Mouse (Mus musculus) neural tube, embryonic 12.5 days (tissue): ENCODE results near the gene Zfp462. TPM values are rescaled to one million over a fixed set of nuclear protein-coding genes. Genes with fewer than 3 reads are reported as not detected.

Source experiments
- ATAC-seq: fragments of 200-750 bp; cut with Nextera tagmentation; 2 replicates; pipeline ENCODE4 v1.8.0; 2017; ENCODE audit warnings: low read depth, mild to moderate bottlenecking, moderate TSS enrichment, moderate library complexity; ENCODE audit not compliant: low FRiP score
- H3K27ac ChIP-seq: fragments of 300-500 bp; sonication (generic); 2 replicates; pipeline ENCODE4 v1.5.1; 2016
- H3K27me3 ChIP-seq: fragments of 300-500 bp; sonication (generic); replicated peaks from 2 replicates; pipeline ENCODE4 v1.6.1; 2016; ENCODE audit warnings: mild to moderate bottlenecking
- H3K36me3 ChIP-seq: fragments of 300-500 bp; sonication (generic); 2 replicates; pipeline ENCODE4 v1.6.1; 2016; ENCODE audit warnings: mild to moderate bottlenecking
- H3K4me1 ChIP-seq: fragments of 300-500 bp; sonication (generic); 2 replicates; pipeline ENCODE4 v1.6.1; 2016
- H3K4me2 ChIP-seq: fragments of 300-500 bp; sonication (generic); replicated peaks from 2 replicates; pipeline ENCODE4 v1.6.1; 2016; ENCODE audit warnings: mild to moderate bottlenecking
- H3K4me3 ChIP-seq: fragments of 300-500 bp; sonication (generic); 2 replicates; pipeline ENCODE4 v1.5.1; 2016
- H3K9ac ChIP-seq: fragments of 300-500 bp; sonication (generic); 2 replicates; pipeline ENCODE4 v1.6.1; 2016; ENCODE audit warnings: mild to moderate bottlenecking
- H3K9me3 ChIP-seq: fragments of 300-500 bp; sonication (generic); 2 replicates; pipeline ENCODE4 v1.6.1; 2016; ENCODE audit warnings: mild to moderate bottlenecking
- WGBS: fragments of 180-500 bp; shearing (Covaris S2); methylation state at CpG from one replicate; pipeline ENCODE4 v1.1.7; 2016; 5-methylcytosine and 5-hydroxymethylcytosine counted together
- polyA plus RNA-seq: library from polyadenylated mRNA; unstranded; fragments of >200 nt; fragmentation: Nextera tagmentation; extraction: Ambion mirVana; gene quantifications from 2 replicates; pipeline ENCODE4 v1.2.1, GENCODE M21; 2016

The Zfp462 gene
- polyA plus RNA-seq, 1 experiment from 2014 or later = 14.9 TPM

DNA sequence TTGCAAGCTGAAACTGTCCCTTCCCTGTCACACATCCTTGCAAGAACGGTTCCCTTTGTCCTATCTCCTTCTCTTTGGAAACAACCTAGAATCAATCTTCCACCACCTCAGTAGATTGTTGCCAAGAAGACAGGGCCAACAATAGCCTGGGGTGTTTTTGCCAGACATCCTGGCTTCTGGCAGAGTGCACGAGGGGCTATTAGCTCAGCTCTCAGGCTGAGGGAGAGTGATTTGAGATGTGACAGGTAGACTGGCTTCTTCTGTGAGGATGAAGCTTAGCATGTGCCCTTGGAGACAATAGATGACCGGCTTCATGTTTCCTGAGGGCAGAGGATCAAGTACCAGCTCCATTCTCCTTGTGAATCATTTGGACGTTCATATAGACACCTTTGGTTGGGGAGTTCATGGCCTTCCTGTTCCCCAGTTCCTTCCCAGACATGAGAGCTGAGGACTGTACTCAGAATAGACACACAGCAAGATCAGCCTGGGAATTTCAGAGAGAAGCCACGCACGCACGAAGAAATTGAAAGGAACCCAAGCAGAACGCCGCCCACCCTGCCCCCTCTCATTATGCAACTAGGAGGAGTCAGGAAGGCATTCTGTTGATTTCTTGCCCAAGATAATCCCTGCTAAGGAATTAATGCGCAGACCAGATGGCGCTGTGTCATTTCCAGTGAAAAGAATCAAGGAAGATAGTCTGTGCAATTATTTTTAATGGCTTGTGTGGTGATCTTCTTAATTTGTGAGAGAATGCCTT lies 132.5 kb downstream of the Zfp462 start:
- peak; percentile 57 for ATAC-seq
- WGBS = 44% methylated on average over 11 of the region's 11 CpGs
- H3K4me1 ChIP-seq = peaks cover 24% of the 10 kb centered on the region; the same call in 1 of the 2 replicates
- H3K27ac ChIP-seq = peak overlapping the region; percentile 33; the same call in 1 of the 2 replicates
- H3K36me3 ChIP-seq = peaks cover 70% of the 10 kb centered on the region
- no peak overlapping the region for H3K4me2 ChIP-seq
- H3K9me3 ChIP-seq = no peaks in the 10 kb centered on the region
- no peak overlapping the region for H3K4me3 ChIP-seq
- no peaks in the 10 kb centered on the region for H3K27me3 ChIP-seq
- no peak overlapping the region for H3K9ac ChIP-seq

DNA sequence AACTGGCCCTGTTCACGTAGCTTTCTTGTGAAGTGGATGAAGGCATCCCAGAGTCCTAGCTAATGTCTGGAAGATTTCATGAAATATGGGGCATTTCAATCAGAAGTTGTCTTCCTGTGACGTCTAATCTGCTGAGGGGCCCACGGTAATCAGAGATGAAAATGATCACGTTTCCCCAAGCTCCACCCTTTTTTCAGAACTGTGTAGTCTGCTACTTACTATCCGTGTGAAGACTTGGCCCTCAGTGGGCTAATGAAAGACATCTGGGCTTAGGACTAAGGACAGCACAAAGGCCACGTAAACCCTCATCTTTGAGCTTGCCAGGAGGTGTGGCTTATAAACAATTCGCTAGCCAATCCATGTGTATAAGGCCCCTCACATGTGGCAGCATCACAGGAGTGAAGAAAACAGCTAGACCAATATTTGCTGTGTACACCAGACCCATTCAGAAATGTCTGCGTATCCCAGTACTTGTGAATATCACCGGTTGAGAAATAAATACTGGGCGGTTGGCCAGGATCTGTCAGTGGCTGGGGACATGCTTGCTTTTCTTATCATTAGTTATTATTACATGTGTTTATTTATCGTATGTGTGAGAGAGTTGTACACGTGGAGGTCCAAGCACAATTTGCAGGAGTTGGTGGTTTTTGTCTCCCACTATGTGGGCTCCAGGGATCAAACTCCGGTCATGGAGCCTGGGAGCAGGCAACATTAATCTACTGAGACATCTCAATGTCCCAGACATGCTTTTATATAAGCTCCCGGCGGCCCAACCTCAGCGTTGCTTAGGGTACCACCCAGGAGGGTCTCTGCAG lies 133.3 kb downstream of the Zfp462 start:
- H3K4me3 ChIP-seq = no peak overlapping the region
- H3K4me1 ChIP-seq = peaks cover 24% of the 10 kb centered on the region; the same call in 1 of the 2 replicates
- peak; percentile 61 for ATAC-seq
- WGBS = 51% methylated on average over 16 of the region's 16 CpGs
- H3K9me3 ChIP-seq = no peaks in the 10 kb centered on the region
- peaks cover 67% of the 10 kb centered on the region for H3K36me3 ChIP-seq
- H3K4me2 ChIP-seq = no peak overlapping the region
- H3K27me3 ChIP-seq = no peaks in the 10 kb centered on the region
- no peak overlapping the region for H3K9ac ChIP-seq
- H3K27ac ChIP-seq = no peak overlapping the region

DNA sequence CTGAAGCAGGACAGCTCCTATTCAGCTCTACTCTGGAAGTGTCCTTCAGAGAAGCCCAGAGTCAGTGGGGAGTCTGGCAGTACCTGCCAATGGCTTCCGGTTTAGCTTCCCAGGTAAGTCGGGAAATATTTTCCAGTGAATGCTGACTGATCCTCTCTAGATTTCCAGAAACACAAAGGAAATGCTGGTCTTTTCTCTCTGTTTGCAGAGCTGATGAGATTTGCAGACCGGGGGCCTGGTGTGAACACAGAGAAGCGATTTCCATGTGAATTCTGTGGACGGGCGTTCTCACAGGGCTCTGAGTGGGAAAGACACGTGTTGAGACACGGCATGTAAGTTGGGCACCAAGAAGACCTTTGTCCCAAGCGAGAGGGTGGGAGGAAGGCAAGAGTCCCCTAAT lies 134.2 kb downstream of the Zfp462 start:
- H3K9me3 ChIP-seq = no peaks in the 10 kb centered on the region
- no peak overlapping the region for H3K27ac ChIP-seq
- H3K27me3 ChIP-seq = no peaks in the 10 kb centered on the region
- no peak overlapping the region for H3K4me2 ChIP-seq
- no peak for ATAC-seq
- no peak overlapping the region for H3K4me3 ChIP-seq
- peaks cover 63% of the 10 kb centered on the region for H3K36me3 ChIP-seq
- WGBS = 87% methylated on average over 9 of the region's 9 CpGs
- H3K4me1 ChIP-seq = peaks cover 24% of the 10 kb centered on the region; the same call in 1 of the 2 replicates
- H3K9ac ChIP-seq = no peak overlapping the region

DNA sequence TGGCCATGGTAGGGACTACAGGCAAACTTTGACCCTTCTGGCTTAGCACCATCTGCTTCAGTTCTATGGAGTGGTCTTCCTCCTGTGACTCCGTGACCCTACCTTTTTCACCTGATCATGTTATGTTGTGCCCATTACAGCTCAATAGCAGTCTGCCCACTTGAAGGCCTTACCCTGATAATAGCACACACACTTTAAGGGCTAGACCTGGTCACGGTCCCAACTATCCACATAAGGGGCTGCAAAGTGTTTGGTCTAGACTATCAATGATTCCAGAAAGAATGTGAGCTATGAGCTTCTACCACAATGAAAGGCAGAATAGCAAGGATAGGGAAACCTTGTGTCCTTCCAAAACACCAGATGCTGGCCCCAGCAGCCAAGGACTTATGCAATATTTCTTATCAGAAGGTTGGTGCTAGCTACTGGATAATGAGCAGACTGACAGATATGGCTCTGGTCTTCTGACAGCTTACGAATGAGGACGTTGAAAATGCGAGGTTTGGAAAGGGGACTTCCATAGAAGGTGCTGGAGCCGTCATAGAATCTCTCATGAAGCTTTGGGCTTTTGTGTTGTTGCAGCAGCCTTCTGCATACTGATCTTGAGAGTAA lies 139.3 kb downstream of the Zfp462 start:
- H3K4me3 ChIP-seq = no peak overlapping the region
- no peak overlapping the region for H3K27ac ChIP-seq
- 95% methylated on average over 6 of the region's 6 CpGs for whole genome bisulfite sequencing
- 0 out of 2 replicates have a peak, but pooled peaks have one; percentile 25 for ATAC-seq
- H3K36me3 ChIP-seq = peaks cover 36% of the 10 kb centered on the region
- no peaks in the 10 kb centered on the region for H3K27me3 ChIP-seq
- H3K9ac ChIP-seq = no peak overlapping the region
- H3K9me3 ChIP-seq = no peaks in the 10 kb centered on the region
- H3K4me1 ChIP-seq = no peaks in the 10 kb centered on the region
- no peak overlapping the region for H3K4me2 ChIP-seq

DNA sequence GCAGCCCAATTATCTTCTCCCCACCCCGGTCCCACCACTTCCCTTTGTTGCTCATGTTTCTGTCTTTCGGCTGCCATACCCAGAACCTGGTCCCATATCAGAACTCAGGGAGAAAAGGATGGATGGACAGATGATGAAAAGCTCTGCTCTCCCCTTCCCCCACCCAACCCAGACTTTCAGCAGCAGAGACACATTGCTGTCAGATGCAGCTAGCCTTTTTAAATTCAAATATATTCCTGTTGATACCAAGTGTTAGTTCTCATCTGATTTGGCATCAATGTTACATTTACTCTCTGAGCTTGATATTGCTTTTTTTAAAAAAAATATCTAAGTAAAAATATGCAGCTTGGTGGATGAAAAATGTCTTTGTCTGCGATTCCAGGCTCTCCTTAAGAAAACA lies 143.3 kb downstream of the Zfp462 start:
- Histone ChIP-seq H3K4me2 (no peak overlapping the region), H3K27ac (no peak overlapping the region), H3K27me3 (no peaks in the 10 kb centered on the region)

DNA sequence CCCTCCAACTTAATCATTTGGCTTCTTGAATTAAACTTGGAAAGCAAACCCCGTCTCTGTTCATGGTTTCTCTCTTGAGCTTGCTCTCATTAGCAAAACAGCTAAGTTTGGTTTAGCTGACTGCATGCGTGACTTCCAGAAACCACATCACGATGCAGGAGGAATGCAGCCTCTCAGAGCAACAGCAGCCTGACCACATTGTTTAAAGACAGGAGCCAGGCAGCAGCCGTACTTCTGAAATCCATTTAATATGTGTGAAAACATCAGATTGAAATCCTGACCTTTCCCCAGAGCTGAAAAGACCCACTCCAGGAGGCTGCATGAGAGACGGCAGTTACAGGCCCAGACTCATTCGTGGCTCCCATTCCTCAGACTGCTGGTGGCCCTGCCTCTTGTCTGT lies 144.1 kb downstream of the Zfp462 start:
- Histone ChIP-seq H3K27me3 (no peaks in the 10 kb centered on the region), H3K4me1 (no peaks in the 10 kb centered on the region), H3K4me3 (no peak overlapping the region), H3K4me2 (no peak overlapping the region), H3K9ac (no peak overlapping the region), H3K9me3 (no peaks in the 10 kb centered on the region), H3K36me3 (peaks cover 5% of the 10 kb centered on the region; the same call in 1 of the 2 replicates), H3K27ac (no peak overlapping the region)
- no peak for ATAC-seq
- 53% methylated on average over 6 of the region's 6 CpGs for WGBS

More for the DNA sequence above, 143.3 kb downstream of the Zfp462 start:
- Histone ChIP-seq H3K9me3 (no peaks in the 10 kb centered on the region), H3K36me3 (peaks cover 10% of the 10 kb centered on the region), H3K4me3 (no peak overlapping the region), H3K4me1 (no peaks in the 10 kb centered on the region), H3K9ac (no peak overlapping the region)
- ATAC-seq = no peak
- WGBS = 95% methylated on average over 3 of the region's 3 CpGs

DNA sequence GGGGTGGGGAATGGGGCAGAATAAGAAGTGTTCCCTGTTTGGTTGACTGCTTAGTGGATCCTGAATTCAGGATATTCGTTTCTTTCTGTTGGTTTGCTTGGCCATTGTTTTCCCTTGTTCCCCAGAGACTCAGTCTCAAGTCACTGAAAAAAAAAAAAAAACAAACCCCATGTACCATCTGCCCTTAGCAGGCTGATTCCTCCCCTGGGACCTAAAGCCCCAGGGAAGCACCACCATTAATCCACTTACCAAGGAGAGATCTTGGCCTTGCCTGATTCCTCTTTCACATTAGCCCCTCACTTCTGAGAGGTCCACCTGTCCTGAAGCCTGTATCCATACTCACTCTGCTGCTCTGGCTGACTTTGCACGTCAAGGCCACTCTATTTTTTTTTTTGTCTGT lies 152.3 kb downstream of the Zfp462 start:
- Histone ChIP-seq H3K9me3 (no peaks in the 10 kb centered on the region), H3K4me2 (no peak overlapping the region), H3K27ac (no peak overlapping the region), H3K4me3 (no peak overlapping the region), H3K9ac (no peak overlapping the region), H3K4me1 (no peaks in the 10 kb centered on the region), H3K27me3 (no peaks in the 10 kb centered on the region), H3K36me3 (no peaks in the 10 kb centered on the region)
- 52% methylated on average over 2 of the region's 2 CpGs for WGBS
- no peak for ATAC-seq

DNA sequence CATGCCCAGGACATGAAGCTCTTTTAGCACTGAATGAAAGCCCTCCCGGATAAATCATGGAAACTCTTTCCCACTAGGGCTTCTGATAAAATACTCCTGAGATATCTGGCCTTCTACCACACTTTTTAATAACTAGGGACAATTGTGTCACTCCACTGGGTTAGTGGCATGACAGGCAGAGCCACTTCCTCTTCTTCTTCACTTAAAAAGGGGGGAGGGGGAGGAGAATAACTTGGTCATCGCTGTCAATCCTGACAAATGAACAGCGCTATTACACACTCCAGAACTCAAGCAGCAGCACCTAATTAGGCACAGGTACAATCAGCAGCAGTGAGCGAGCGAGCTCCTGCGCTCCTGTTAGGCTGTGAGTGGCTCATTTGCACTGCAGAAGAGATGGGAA lies 153.5 kb downstream of the Zfp462 start:
- WGBS = 64% methylated on average over 6 of the region's 6 CpGs
- Histone ChIP-seq H3K36me3 (no peaks in the 10 kb centered on the region), H3K4me3 (no peak overlapping the region), H3K27me3 (no peaks in the 10 kb centered on the region), H3K27ac (no peak overlapping the region), H3K4me2 (no peak overlapping the region), H3K4me1 (no peaks in the 10 kb centered on the region), H3K9me3 (no peaks in the 10 kb centered on the region), H3K9ac (no peak overlapping the region)
- no peak for ATAC-seq

DNA sequence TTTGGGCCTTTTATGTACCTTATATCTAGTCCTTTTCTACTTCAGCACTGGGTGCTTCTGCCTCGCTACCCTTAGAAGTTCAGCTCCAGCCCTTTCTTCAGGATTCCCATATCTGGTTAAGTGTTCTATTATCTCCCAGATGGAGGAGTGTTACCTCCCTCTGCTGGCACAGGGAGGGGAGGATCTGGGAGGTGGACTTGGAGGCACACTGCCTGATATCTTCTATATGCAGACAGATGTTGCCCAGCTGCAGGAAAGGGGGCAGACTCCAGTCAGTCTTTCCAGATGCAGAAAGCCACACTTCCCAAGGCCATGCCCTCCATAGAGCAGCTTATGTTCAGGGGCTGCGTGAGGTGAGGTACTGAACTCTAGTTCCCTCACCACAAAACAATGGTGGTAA lies 156.0 kb downstream of the Zfp462 start:
- Histone ChIP-seq H3K9ac (no peak overlapping the region), H3K4me1 (no peaks in the 10 kb centered on the region), H3K4me2 (no peak overlapping the region), H3K36me3 (no peaks in the 10 kb centered on the region), H3K27me3 (no peaks in the 10 kb centered on the region), H3K27ac (no peak overlapping the region), H3K9me3 (no peaks in the 10 kb centered on the region), H3K4me3 (no peak overlapping the region)
- 65% methylated on average over 2 of the region's 2 CpGs for WGBS
- no peak for ATAC-seq

DNA sequence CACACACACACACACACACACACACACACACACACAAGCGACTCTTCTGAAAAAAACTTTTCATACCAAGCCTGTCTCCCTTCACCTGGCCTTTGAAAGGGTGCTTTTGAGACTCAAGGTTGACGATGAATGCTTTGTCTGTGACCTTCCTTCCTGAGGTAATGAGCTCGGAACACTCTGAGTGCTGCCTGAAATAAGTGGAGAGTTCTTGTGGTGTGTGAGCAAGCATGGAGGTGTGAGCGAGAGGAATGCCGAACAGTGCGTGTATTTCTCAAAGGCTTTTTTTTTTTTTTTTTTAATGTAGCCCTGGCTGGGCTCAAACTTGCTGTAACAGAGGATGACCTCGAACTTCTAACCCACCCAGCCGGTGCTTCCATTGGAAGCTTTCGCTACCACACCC lies 156.8 kb downstream of the Zfp462 start:
- 92% methylated on average over 9 of the region's 9 CpGs for WGBS
- no peak for ATAC-seq
- H3K36me3 ChIP-seq = no peaks in the 10 kb centered on the region

DNA sequence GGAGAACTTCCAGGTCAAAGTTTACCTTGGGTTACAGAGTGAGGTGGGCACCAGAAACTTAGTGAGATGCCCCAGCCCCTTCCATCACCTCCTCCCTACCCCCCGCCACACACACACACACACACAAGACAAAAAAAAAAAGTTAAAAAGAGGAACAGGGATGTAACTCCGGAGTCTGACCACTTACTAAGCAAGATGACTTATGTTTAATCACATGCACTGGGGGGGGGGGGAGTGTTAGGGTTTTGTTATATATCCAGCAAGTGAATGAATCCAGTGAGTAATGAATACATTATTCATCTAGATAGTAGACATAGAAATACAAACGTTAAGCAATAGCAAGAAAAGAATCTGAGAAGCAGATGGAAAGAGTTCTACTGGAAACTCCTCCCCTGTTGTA lies 157.5 kb downstream of the Zfp462 start:
- Histone ChIP-seq H3K27me3 (no peaks in the 10 kb centered on the region), H3K4me1 (no peaks in the 10 kb centered on the region), H3K4me2 (no peak overlapping the region), H3K9ac (no peak overlapping the region), H3K4me3 (no peak overlapping the region), H3K36me3 (no peaks in the 10 kb centered on the region), H3K27ac (no peak overlapping the region), H3K9me3 (no peaks in the 10 kb centered on the region)
- no peak for ATAC-seq
- WGBS = 87% methylated on average over 3 of the region's 3 CpGs

More for the DNA sequence above, 156.8 kb downstream of the Zfp462 start:
- H3K27ac ChIP-seq = no peak overlapping the region
- H3K9ac ChIP-seq = no peak overlapping the region
- H3K4me1 ChIP-seq = no peaks in the 10 kb centered on the region
- H3K27me3 ChIP-seq = no peaks in the 10 kb centered on the region
- no peaks in the 10 kb centered on the region for H3K9me3 ChIP-seq
- H3K4me3 ChIP-seq = no peak overlapping the region
- no peak overlapping the region for H3K4me2 ChIP-seq

DNA sequence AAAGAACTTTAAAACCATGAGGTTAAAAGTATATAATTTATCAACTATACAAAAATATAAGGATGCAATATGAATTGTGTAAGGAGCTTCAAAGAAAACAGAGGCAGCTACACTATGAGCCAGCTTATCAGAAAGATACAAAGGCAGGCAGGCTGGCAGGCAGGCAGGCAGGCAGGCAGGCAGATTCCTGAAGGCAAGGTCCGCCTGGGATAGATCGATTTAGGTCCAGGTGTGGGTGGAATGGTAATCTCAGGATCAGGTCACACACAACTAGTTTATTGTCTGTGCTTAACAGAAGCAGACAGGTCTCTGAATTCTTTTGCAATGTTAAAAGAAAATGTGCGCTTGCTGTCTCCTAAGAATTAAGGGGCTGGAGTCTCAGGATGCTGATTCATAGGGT lies 158.7 kb downstream of the Zfp462 start:
- 87% methylated on average over 3 of the region's 3 CpGs for WGBS
- H3K4me1 ChIP-seq = no peaks in the 10 kb centered on the region
- H3K4me2 ChIP-seq = no peak overlapping the region
- no peaks in the 10 kb centered on the region for H3K9me3 ChIP-seq
- ATAC-seq = no peak
- no peak overlapping the region for H3K27ac ChIP-seq
- H3K9ac ChIP-seq = no peak overlapping the region
- no peaks in the 10 kb centered on the region for H3K27me3 ChIP-seq
- no peaks in the 10 kb centered on the region for H3K36me3 ChIP-seq
- H3K4me3 ChIP-seq = no peak overlapping the region
